Mouse (Mus musculus): ENCODE results near the gene Map2k6.

Map2k6 gene

DNA sequence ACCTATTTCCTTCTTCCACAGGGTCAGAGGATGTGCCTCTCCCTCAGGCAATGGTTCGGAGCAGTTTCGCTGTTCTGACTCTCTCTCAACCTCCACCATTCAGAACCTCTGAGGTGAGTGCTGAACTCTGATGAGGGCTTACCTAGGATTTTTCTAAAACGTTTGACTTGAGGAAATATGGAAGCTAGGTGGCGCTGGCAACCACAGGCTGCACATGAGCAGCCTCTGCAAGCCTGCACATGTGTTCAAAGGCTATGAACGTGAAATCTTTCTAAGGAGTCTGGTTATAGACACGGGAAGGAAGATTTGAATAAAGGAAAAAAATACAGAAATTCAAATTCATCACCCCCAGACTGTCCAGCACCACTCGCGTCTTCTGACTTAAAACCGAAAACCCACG lies 173.6 kb downstream of the Map2k6 start:
- peak; percentile 48 for DNase-seq

Data from right cerebral cortex, postnatal 25 days (tissue).